Mouse (Mus musculus) heart, embryonic 14.5 days (tissue): ENCODE measurements at regions not wholly inside any gene's neighbourhood (a gene's known extent, or its start where the extent isn't known, plus 50 kb on each side); places are given as distances from the start of the nearest gene placed in this dataset.

Experiments
- ATAC-seq: fragments of 200-750 bp; cut with Nextera tagmentation; 2 replicates; pipeline ENCODE4 v1.8.0; 2017; ENCODE audit warnings: low read depth, moderate TSS enrichment; ENCODE audit not compliant: insufficient number of reproducible peaks, insufficient read depth, low FRiP score
- H3K27ac ChIP-seq, 2 experiments: fragments of 200-500 bp in 1 of 2; fragments of 300-500 bp in 1 of 2; sonication (generic) in 1 of 2; replicated peaks in 1 of 2; 2 replicates each; pipeline ENCODE4 v1.5.1; 2012 to 2014; ENCODE audit warnings: low read depth in 2 of 2, low read length in 2 of 2, control low read depth in 1 of 2, mild to moderate bottlenecking in 1 of 2, mixed read lengths in 1 of 2; ENCODE audit not compliant: control insufficient read depth in 1 of 2, insufficient read depth in 1 of 2
- H3K27me3 ChIP-seq: fragments of 300-500 bp; sonication (generic); 2 replicates; pipeline ENCODE4 v1.6.1; 2014; ENCODE audit warnings: mild to moderate bottlenecking, low read length, control low read depth; ENCODE audit not compliant: control insufficient read depth, insufficient read depth
- H3K36me3 ChIP-seq: fragments of 300-500 bp; sonication (generic); 2 replicates; pipeline ENCODE4 v1.6.1; 2014; ENCODE audit warnings: mild to moderate bottlenecking, control low read depth, low read length, mixed read lengths; ENCODE audit not compliant: control insufficient read depth, insufficient read depth
- H3K4me1 ChIP-seq, 2 experiments: fragments of 200-500 bp in 1 of 2; fragments of 300-500 bp in 1 of 2; sonication (generic) in 1 of 2; 2 replicates each; pipeline ENCODE4 v1.6.1; 2012 to 2014; ENCODE audit warnings: low read length in 2 of 2, control low read depth in 1 of 2, mixed read lengths in 1 of 2; ENCODE audit not compliant: control insufficient read depth in 2 of 2, insufficient read depth in 2 of 2
- H3K4me2 ChIP-seq: fragments of 300-500 bp; sonication (generic); 2 replicates; pipeline ENCODE4 v1.6.1; 2014; ENCODE audit warnings: mild to moderate bottlenecking, low read length
- H3K4me3 ChIP-seq, 2 experiments: fragments of 200-500 bp in 1 of 2; fragments of 300-500 bp in 1 of 2; sonication (generic) in 1 of 2; 2 replicates each; pipeline ENCODE4 v1.5.1; 2012 to 2014; ENCODE audit warnings: low read length in 2 of 2, mild to moderate bottlenecking in 2 of 2, control low read depth in 1 of 2, low read depth in 1 of 2, moderate library complexity in 1 of 2; ENCODE audit not compliant: control insufficient read depth in 1 of 2, insufficient read depth in 1 of 2
- H3K9ac ChIP-seq: fragments of 300-500 bp; sonication (generic); 2 replicates; pipeline ENCODE4 v1.6.1; 2014; ENCODE audit warnings: mild to moderate bottlenecking, low read length
- H3K9me3 ChIP-seq: fragments of 300-500 bp; sonication (generic); 2 replicates; pipeline ENCODE4 v1.6.1; 2016; ENCODE audit warnings: low read length, control low read depth; ENCODE audit not compliant: control insufficient read depth
- WGBS: fragments of 180-500 bp; shearing (Covaris S2); extraction: QIAGEN DNeasy Blood & Tissue Kit; methylation state at CpG from one replicate; pipeline ENCODE4 v1.1.7; 2014; 5-methylcytosine and 5-hydroxymethylcytosine counted together

DNA sequence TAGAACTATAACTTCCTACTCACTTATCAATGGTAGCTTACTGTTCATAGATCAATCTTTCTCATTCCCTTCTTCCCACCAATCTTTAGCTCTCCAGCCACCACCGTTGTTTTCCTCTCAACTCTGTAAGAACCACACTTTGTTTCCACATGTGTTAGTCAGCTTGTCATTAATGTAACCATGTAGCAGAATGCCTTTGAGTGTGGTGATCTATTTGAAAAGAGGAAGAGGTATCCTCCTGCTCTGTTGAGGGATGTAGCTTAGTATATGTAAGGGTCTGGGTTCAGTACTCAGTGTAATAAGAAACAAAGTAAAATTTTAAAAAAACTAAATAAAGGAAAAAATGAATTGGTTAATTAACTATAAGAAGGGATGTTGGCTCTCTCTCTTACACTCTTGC is 63.7 kb upstream of the Cep85l start:
- Histone ChIP-seq H3K36me3 (no peaks in the 10 kb centered on the region), H3K4me1 (peaks cover 2 to 12% of the 10 kb centered on the region in 2 experiments; a peak in 2 of 4 replicates), H3K9me3 (peaks cover 3% of the 10 kb centered on the region; the same call in 1 of the 2 replicates), H3K4me3 (no peak overlapping the region), H3K4me2 (no peak overlapping the region), H3K27ac (no peak overlapping the region), H3K9ac (no peak overlapping the region), H3K27me3 (no peaks in the 10 kb centered on the region)
- 96% methylated on average over 1 of the region's 1 CpGs for WGBS
- ATAC-seq: no peak

DNA sequence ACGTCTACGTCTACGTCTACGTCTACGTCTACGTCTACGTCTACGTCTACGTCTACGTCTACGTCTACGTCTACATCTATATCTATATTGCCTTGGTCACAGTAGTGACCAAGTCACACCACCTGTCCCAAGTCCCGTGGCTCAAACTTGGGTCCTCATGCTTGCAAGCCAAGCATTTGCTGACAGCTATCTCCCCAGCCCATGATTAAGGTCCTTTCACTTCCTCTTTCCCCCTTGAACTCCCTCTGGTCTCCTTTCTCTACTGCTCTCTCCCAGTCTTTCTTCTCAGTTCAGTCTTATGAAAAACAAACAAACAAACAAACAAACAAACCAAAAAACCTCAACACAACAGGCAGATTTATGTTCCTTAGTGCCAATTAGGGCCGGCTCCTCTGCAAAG is 63.2 kb upstream of the Cep85l start:
- Histone ChIP-seq H3K36me3 (no peaks in the 10 kb centered on the region), H3K4me3 (no peak overlapping the region), H3K9me3 (peaks cover 3% of the 10 kb centered on the region; the same call in 1 of the 2 replicates), H3K9ac (no peak overlapping the region), H3K27me3 (no peaks in the 10 kb centered on the region), H3K27ac (no peak overlapping the region), H3K4me2 (no peak overlapping the region), H3K4me1 (peaks cover 2 to 12% of the 10 kb centered on the region in 2 experiments; a peak in 2 of 4 replicates)
- ATAC-seq: no peak
- WGBS: 97% methylated on average over 14 of the region's 14 CpGs

DNA sequence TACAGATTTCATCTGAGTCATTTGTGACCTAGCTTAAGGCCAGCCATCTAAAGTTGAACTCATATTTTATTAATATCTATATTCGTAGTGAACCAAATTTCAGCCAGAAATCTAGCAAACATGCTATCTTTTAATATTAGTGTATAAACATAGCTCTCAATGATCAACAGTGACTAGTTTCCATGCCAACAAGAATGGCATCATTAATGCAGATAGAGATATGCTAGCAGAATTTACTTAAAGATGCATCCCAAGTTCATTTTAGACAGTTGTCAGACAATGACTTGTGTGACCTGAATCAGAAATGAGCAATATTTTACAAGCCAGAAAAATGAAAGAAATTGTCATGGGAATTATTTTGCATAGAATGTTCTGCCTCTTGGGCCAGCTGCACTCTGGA is 60.5 kb upstream of the Cep85l start:
- WGBS: 78% methylated on average over 1 of the region's 1 CpGs
- H3K27ac ChIP-seq: no peak overlapping the region
- no peak overlapping the region for H3K9ac ChIP-seq
- H3K4me1 ChIP-seq: peaks cover 8 to 20% of the 10 kb centered on the region in 2 experiments
- no peak overlapping the region for H3K4me3 ChIP-seq
- ATAC-seq: no peak
- H3K36me3 ChIP-seq: no peaks in the 10 kb centered on the region
- H3K9me3 ChIP-seq: peaks cover 3% of the 10 kb centered on the region; the same call in 1 of the 2 replicates
- H3K27me3 ChIP-seq: no peaks in the 10 kb centered on the region
- H3K4me2 ChIP-seq: no peak overlapping the region

DNA sequence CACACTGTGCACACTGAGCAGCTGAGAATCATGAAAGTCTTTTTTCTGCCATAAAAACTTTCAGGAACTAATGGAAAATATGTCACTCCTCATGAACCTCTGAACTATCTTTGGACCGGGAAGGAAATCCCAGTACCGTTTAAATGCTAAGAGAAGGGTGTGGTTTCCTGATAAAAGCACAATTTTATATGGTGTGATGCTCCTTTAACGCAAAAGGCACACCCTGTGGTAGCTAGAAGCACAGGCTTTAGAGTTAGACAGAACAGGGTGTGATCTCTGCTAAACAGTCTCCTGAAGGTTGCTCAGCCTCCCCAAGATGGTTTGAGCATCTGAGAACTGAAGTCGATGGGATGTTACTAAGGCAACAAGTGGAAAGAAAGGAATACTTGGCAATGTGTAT is 58.6 kb upstream of the Cep85l start:
- Histone ChIP-seq H3K4me2 (no peak overlapping the region), H3K9me3 (peaks cover 3% of the 10 kb centered on the region; the same call in 1 of the 2 replicates), H3K36me3 (no peaks in the 10 kb centered on the region), H3K27ac (no peak overlapping the region), H3K4me3 (no peak overlapping the region), H3K9ac (no peak overlapping the region), H3K27me3 (no peaks in the 10 kb centered on the region), H3K4me1 (peaks cover 10 to 16% of the 10 kb centered on the region in 2 experiments)
- 54% methylated on average over 4 of the region's 4 CpGs for WGBS
- no peak for ATAC-seq

DNA sequence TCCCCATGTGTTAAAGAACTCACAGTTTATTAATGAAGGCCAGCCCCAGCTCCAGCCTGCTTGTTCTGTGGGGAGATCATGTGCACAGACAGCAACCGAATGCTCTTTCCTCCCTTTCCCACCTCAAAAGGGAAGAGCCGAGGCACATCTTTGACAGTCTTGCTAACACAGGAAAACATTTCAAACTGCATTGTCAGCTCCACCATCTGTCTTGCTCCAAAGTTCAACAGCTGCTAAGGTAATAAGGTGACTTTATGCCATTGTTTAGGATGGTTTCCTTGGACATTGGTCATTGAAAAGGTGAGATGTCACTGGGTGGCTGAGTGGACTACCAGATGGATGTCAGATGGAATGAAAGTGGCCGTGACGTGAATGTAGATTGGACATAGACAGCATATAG is 58.0 kb upstream of the Cep85l start:
- Histone ChIP-seq H3K9ac (no peak overlapping the region), H3K27ac (no peak overlapping the region), H3K9me3 (peaks cover 3% of the 10 kb centered on the region; the same call in 1 of the 2 replicates), H3K4me1 (peaks cover 10 to 16% of the 10 kb centered on the region in 2 experiments), H3K27me3 (no peaks in the 10 kb centered on the region), H3K4me2 (no peak overlapping the region), H3K4me3 (no peak overlapping the region), H3K36me3 (no peaks in the 10 kb centered on the region)
- no peak for ATAC-seq
- WGBS: 79% methylated on average over 4 of the region's 4 CpGs

- Histone ChIP-seq H3K4me3 (no peak overlapping the region), H3K9me3 (no peaks in the 10 kb centered on the region), H3K27me3 (no peaks in the 10 kb centered on the region), H3K9ac (no peak overlapping the region), H3K36me3 (no peaks in the 10 kb centered on the region), H3K4me1 (peaks cover 10 to 16% of the 10 kb centered on the region in 2 experiments), H3K4me2 (no peak overlapping the region), H3K27ac (no peak overlapping the region)
- no peak for ATAC-seq
- 61% methylated on average over 8 of the region's 8 CpGs for WGBS
These were observed 56.3 kb upstream of the Cep85l start for GRCm38 (mm10) chr10:53436023-53436475.

DNA sequence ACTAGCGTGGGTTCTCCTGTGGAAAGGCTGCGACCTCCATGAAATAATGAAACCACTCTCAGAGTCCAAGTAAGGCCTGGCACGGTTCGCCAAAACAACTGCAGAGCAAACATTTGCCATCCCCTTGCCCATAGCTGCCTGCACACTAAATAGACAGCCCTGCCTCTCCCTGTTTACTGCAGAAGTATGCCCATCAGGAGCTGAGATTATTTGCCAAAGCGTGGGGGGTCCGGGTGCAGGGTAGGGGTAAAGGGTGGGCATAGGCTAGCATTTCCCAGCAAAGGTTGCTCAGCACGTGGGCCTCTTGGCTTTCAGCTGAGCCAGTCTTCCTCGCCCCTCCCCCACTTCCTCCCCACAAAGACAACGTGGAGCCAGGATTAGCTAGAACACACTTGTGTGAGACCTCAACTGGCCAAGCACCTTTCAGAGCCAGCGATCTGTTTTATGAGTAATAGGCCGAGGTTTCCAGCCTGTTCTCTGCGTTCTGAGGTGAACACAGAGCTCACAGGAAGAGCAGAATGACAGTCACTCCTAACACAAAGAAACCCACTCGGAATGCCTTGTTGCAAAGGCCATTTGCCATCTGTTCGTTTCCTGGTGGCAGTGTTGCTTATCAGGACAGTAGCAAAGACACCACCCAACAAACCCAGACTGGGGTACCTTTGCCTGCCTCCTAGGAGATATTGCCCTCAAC is 55.6 kb upstream of the Cep85l start:
- H3K4me2 ChIP-seq: no peak overlapping the region
- H3K36me3 ChIP-seq: no peaks in the 10 kb centered on the region
- H3K27me3 ChIP-seq: no peaks in the 10 kb centered on the region
- no peak overlapping the region for H3K9ac ChIP-seq
- peak overlapping the region; percentile 57 to 68 for H3K27ac ChIP-seq
- ATAC-seq: peak; percentile 55
- 47% methylated on average over 14 of the region's 14 CpGs for WGBS
- H3K4me1 ChIP-seq: peaks cover 10 to 18% of the 10 kb centered on the region in 2 experiments
- H3K4me3 ChIP-seq: no peak overlapping the region
- no peaks in the 10 kb centered on the region for H3K9me3 ChIP-seq
